Mouse (Mus musculus) B cell, adult (primary cell): ENCODE results near the gene Rspo4. TPM values are rescaled to one million over a fixed set of nuclear protein-coding genes. Genes with fewer than 3 reads are reported as not detected.

Experiments
- total RNA-seq: library from RNA; stranded (reverse); gene quantifications from 4 replicates; pipeline ENCODE4 v1.2.4, GENCODE M21; 2023; ENCODE audit not compliant: inconsistent age

Gene Rspo4
- not detected in 4 replicates for total RNA-seq

GRCm38 (mm10) chr2:151842648-151843226 is at the start of gene Rspo4:
Gene Rspo4, plus strand, starts transcription at chr2:151842927.

GRCm38 (mm10) chr2:151910919-151911500 is 68.3 kb downstream of the Rspo4 start, which contains the start of gene Angpt4:
Gene Angpt4, plus strand, starts transcription at chr2:151911210.

Other genes with a start within 250 kb of the Rspo4 start
- gene Snph, start 210.3 kb upstream of the Rspo4 start, total RNA-seq, result 0.90 to 1.9 TPM (median 1.4 TPM) in 4 replicates
- not detected in 4 replicates for gene Rad21l, start 174.4 kb upstream of the Rspo4 start, total RNA-seq
- not detected in 4 replicates for gene Tmem74b, start 140.9 kb upstream of the Rspo4 start, total RNA-seq
- gene Psmf1, start 98.7 kb upstream of the Rspo4 start, total RNA-seq, result 39.3 to 41.9 TPM (median 40.4 TPM) in 4 replicates
- gene Angpt4, start 68.3 kb downstream of the Rspo4 start, total RNA-seq, result not detected in 4 replicates
- gene Fam110a, start 137.3 kb downstream of the Rspo4 start, total RNA-seq, result 4.6 to 5.5 TPM (median 4.9 TPM) in 4 replicates
- 1.6 to 2.6 TPM (median 2.1 TPM) in 4 replicates for gene Slc52a3, start 153.6 kb downstream of the Rspo4 start, total RNA-seq
- not detected in 4 replicates for gene Scrt2, start 238.6 kb downstream of the Rspo4 start, total RNA-seq